In the genomic region with DNA sequence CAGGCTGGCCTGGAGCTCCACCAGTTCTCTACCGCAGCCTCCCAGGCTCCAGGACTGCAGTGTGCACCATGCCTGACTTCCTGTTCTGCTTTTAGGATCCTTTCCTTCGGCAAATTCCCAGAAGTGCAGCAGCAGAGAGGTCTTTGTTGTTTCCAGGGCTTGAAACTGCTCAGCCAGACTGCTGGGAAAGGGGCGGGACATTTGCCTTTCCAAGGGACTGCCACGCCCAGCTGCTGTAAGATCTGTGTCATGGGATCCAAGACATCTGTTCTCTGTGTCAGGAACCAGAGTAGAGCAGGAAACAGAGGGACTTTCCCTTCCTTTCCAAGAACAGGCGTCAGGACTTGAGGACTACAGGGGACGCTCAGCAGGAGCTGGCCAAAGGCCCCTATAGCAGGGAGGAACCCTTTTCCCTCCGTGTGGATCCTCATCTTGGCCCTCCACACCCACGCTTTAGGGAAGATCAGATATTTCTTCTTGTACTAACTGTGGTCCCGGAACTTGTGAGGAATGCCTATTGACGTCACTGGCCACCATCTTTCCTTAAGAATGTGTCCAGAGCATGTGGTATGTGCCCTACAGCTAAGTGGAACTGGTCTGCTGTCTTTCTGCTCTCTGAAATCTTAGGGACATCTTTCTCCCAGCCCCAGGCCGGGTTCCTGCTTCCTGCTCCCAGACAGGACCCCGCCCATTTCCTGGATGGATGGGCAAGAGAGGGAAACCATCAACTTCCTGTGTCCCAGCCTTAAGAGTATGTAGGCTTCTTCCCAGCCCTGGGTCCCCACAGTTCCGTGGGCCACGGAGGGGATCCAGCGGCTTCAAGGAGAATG, we compare ENCODE assay signal across 8 mouse cellular contexts. TPM values are rescaled to one million over a fixed set of nuclear protein-coding genes. Genes with fewer than 3 reads are reported as not detected.
DNase-seq lines count a peak whose midpoint lies in the region; ATAC-seq and TF ChIP-seq lines count a peak whose summit lies in the region.

No protein-coding gene starts in this region.

- H3K27ac ChIP-seq in intestine, postnatal 0 days (ENCODE audit: low read depth, low read length): peak overlapping the region; percentile 96

- no peaks in the 10 kb centered on the region for H3K36me3 ChIP-seq in intestine, postnatal 0 days (ENCODE audit: control insufficient read depth, insufficient read depth)

- peak overlapping the region; percentile 19; the same call in 1 of the 2 replicates for H3K9ac ChIP-seq in intestine, postnatal 0 days (ENCODE audit: low read depth, low read length)

- H3K9me3 ChIP-seq in intestine, postnatal 0 days (ENCODE audit: control insufficient read depth): no peaks in the 10 kb centered on the region

- no peaks in the 10 kb centered on the region; the same call in 1 of the 2 replicates for H3K4me1 ChIP-seq in intestine, postnatal 0 days (replicated peaks; ENCODE audit: control insufficient read depth, insufficient read depth, low read length)

- 0 out of 2 replicates have a peak, but pooled peaks have one; percentile 3 for TF ChIP-seq CTCF in intestine, postnatal 0 days (IDR thresholded peaks at IDR 0.05; ENCODE audit: low read depth)

- H3K27me3 ChIP-seq in intestine, postnatal 0 days (replicated peaks; ENCODE audit: control insufficient read depth, insufficient read depth, low read length): no peaks in the 10 kb centered on the region

- DNase-seq in ZHBTc4 (ENCODE audit: low read depth, low spot score): peak; percentile 97
- peak; percentile 93 for DNase-seq in embryo, embryonic 10.5 days (ENCODE audit: low spot score)
- DNase-seq in heart, adult 11 months: peak; percentile 100
- DNase-seq in lung, adult 18-20 months: peak; percentile 89 to 91
- peak; percentile 74 for DNase-seq in ovary, adult 18-20 months (ENCODE audit: low spot score)
- no peak for DNase-seq in thymus, postnatal 10 days (ENCODE audit: low spot score in 2 of 2)

- 17% methylated on average over 15 of the region's 15 CpGs for WGBS in intestine, postnatal 0 days

- ATAC-seq in intestine, postnatal 0 days: peak; percentile 87
- ATAC-seq in cerebellum, adult (ENCODE audit: insufficient number of reproducible peaks, low FRiP score, low TSS enrichment): no peak

- peak overlapping the region; percentile 4; the same call in 1 of the 2 replicates for H3K4me3 ChIP-seq in intestine, postnatal 0 days (ENCODE audit: low read depth, low read length)

- peak overlapping the region; percentile 46 for H3K4me2 ChIP-seq in intestine, postnatal 0 days (replicated peaks; ENCODE audit: low read depth)

RNA-seq across cellular contexts. Expression of gene Snn, which starts 52.4 kb away (rescaled TPM):
- 8.2 and 8.9 TPM in 2 replicates for polyA plus RNA-seq in intestine, postnatal 0 days (2015; fragmentation: Nextera tagmentation; extraction: Ambion mirVana)

RNA-seq across cellular contexts. Expression of gene Litaf, which starts 57.6 kb away (rescaled TPM):
- polyA plus RNA-seq in intestine, postnatal 0 days (2015; fragmentation: Nextera tagmentation; extraction: Ambion mirVana): 168 and 175 TPM in 2 replicates

Comparison
In these comparisons a context has a peak if more than half of its experiments do, and no peak if none do; other contexts are left out.
1. DNase-seq: peak in ZHBTc4 (single experiment), embryo, embryonic 10.5 days (single experiment), heart, adult 11 months (single experiment), lung, adult 18-20 months (2 of 2) and ovary, adult 18-20 months (single experiment); none in thymus, postnatal 10 days (0 of 2).